Mouse (Mus musculus) myocyte (in vitro differentiated cells): ENCODE measurements at regions not wholly inside any gene's neighbourhood (a gene's known extent, or its start where the extent isn't known, plus 50 kb on each side); places are given as distances from the start of the nearest gene placed in this dataset.

ENCODE experiments used
- E2F4 ChIP-seq: IDR thresholded peaks from one replicate; pipeline ENCODE4 v1.6.1; 2011; ENCODE audit warnings: mild to moderate bottlenecking, control low read depth, moderate library complexity; ENCODE audit not compliant: insufficient read depth
- MAX ChIP-seq: IDR thresholded peaks from one replicate; pipeline ENCODE4 v1.6.1; 2011; ENCODE audit warnings: low read depth, mild to moderate bottlenecking, control low read depth
- MYOG ChIP-seq, 3 experiments: IDR thresholded peaks; one replicate each; pipeline ENCODE4 v1.6.1; 2011; ENCODE audit warnings: control low read depth in 2 of 3, low read depth in 2 of 3, mild to moderate bottlenecking in 2 of 3; ENCODE audit not compliant: insufficient read length in 2 of 3, control insufficient read depth in 1 of 3, insufficient read depth in 1 of 3
- POLR2A ChIP-seq: IDR thresholded peaks from one replicate; pipeline ENCODE4 v1.6.1; 2011; ENCODE audit warnings: low read depth, mild to moderate bottlenecking, control low read depth, moderate library complexity; ENCODE audit not compliant: insufficient read length
- SRF ChIP-seq: IDR thresholded peaks from one replicate; pipeline ENCODE4 v1.6.1; 2011; ENCODE audit warnings: low read depth; ENCODE audit not compliant: control insufficient read depth, insufficient read length
- TCF3 ChIP-seq: IDR thresholded peaks from one replicate; pipeline ENCODE4 v1.6.1; 2011; ENCODE audit warnings: low read depth, control low read depth; ENCODE audit not compliant: insufficient read length

DNA sequence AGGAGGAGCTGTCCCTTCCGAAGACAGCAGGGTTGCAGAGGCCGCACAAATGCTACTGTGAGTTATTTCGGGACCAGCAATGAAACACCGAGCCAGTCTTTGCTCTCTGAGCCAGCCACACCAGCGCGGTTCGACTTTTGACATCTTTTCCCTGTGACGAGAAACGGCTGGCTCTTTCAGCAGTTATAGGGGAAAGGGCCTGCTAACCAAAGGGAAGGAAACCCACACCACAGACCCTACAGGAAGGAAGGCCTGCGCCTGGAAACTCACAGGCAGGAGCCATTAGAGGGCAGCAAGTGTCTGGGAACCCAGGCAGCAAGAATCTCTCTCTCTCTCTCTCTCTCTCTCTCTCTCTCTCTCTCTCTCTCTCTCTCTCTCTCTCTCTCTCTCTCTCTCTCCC, 137.6 kb downstream of the Ly86 start:
- no peak for TF ChIP-seq TCF3
- TF ChIP-seq MAX = no peak
- no peak for TF ChIP-seq POLR2A
- no peak for TF ChIP-seq MYOG (IDR thresholded peaks at IDR 0.05; ENCODE audit: control insufficient read depth in 1 of 3, insufficient read depth in 1 of 3, insufficient read length in 2 of 3, low read depth in 2 of 3)
- TF ChIP-seq E2F4 = no peak
- no peak for TF ChIP-seq SRF
